Mouse (Mus musculus) midbrain, embryonic 14.5 days (tissue): Measurements from ENCODE around the gene Synj1. TPM values are rescaled to one million over a fixed set of nuclear protein-coding genes. Genes with fewer than 3 reads are reported as not detected.

Experiments
- ATAC-seq: fragments of 200-750 bp; cut with Nextera tagmentation; 2 replicates; pipeline ENCODE4 v1.8.0; 2017; ENCODE audit warnings: moderate number of reproducible peaks, moderate library complexity; ENCODE audit not compliant: low FRiP score, low TSS enrichment
- DNase-seq: peaks from one replicate; pipeline ENCODE4 v3.0.0-alpha.2; 2015
- H3K27ac ChIP-seq: fragments of 300-500 bp; sonication (generic); replicated peaks from 2 replicates; pipeline ENCODE4 v1.5.1; 2014; ENCODE audit warnings: mild to moderate bottlenecking, low read depth, low read length, moderate library complexity
- H3K27me3 ChIP-seq: fragments of 300-500 bp; sonication (generic); 2 replicates; pipeline ENCODE4 v1.6.1; 2014; ENCODE audit warnings: low read length, control low read depth, mixed read lengths; ENCODE audit not compliant: control insufficient read depth, insufficient read depth
- H3K36me3 ChIP-seq: fragments of 300-500 bp; sonication (generic); 2 replicates; pipeline ENCODE4 v1.6.1; 2014; ENCODE audit warnings: low read length, control low read depth; ENCODE audit not compliant: control insufficient read depth, insufficient read depth
- H3K4me1 ChIP-seq: fragments of 300-500 bp; sonication (generic); 2 replicates; pipeline ENCODE4 v1.6.1; 2014; ENCODE audit warnings: mild to moderate bottlenecking, antibody characterized with exemption, low read length, control low read depth; ENCODE audit not compliant: control insufficient read depth, insufficient read depth
- H3K4me2 ChIP-seq: fragments of 300-500 bp; sonication (generic); 2 replicates; pipeline ENCODE4 v1.6.1; 2014; ENCODE audit warnings: mild to moderate bottlenecking, low read length, moderate library complexity
- H3K4me3 ChIP-seq: fragments of 300-500 bp; sonication (generic); replicated peaks from 2 replicates; pipeline ENCODE4 v1.5.1; 2014; ENCODE audit warnings: low read depth, low read length
- H3K9ac ChIP-seq: fragments of 300-500 bp; sonication (generic); replicated peaks from 2 replicates; pipeline ENCODE4 v1.6.1; 2014; ENCODE audit warnings: mild to moderate bottlenecking, low read length, moderate library complexity
- H3K9me3 ChIP-seq: fragments of 300-500 bp; sonication (generic); 2 replicates; pipeline ENCODE4 v1.6.1; 2016; ENCODE audit warnings: low read length, control low read depth, mixed read lengths; ENCODE audit not compliant: control insufficient read depth
- WGBS: fragments of 180-500 bp; shearing (Covaris S2); extraction: QIAGEN DNeasy Blood & Tissue Kit; methylation state at CpG from one replicate; pipeline ENCODE4 v1.1.7; 2014; 5-methylcytosine and 5-hydroxymethylcytosine counted together
- polyA plus RNA-seq: library from polyadenylated mRNA; unstranded; fragments of >200 nt; fragmentation: Nextera tagmentation; extraction: Ambion mirVana; gene quantifications from 2 replicates; pipeline ENCODE4 v1.2.1, GENCODE M21; 2014

Synj1 gene
- polyA plus RNA-seq, 1 experiment from 2014 or later, result 68.6 TPM

- H3K36me3 ChIP-seq, result peaks cover 8% of the 10 kb centered on the region; the same call in 1 of the 2 replicates
- no peaks in the 10 kb centered on the region for H3K27me3 ChIP-seq
- H3K9ac ChIP-seq, result no peak overlapping the region
- DNase-seq, result no peak
- ATAC-seq, result no peak
- no peaks in the 10 kb centered on the region for H3K4me1 ChIP-seq
- H3K27ac ChIP-seq, result no peak overlapping the region
- H3K9me3 ChIP-seq, result no peaks in the 10 kb centered on the region
- H3K4me2 ChIP-seq, result no peak overlapping the region
- H3K4me3 ChIP-seq, result no peak overlapping the region
- 54% methylated on average over 10 of the region's 10 CpGs for WGBS
These were observed 89.5 kb downstream of the Synj1 start for GRCm38 (mm10) chr16:90921471-90922159.

GRCm38 (mm10) chr16:90917156-90917555, 94.0 kb downstream of the Synj1 start:
- no peak for ATAC-seq
- 74% methylated on average over 8 of the region's 8 CpGs for WGBS

GRCm38 (mm10) chr16:90916040-90916481, 95.0 kb downstream of the Synj1 start:
- Histone ChIP-seq H3K9me3 (no peaks in the 10 kb centered on the region), H3K4me3 (no peak overlapping the region), H3K27ac (no peak overlapping the region), H3K4me2 (no peak overlapping the region), H3K27me3 (no peaks in the 10 kb centered on the region), H3K36me3 (no peaks in the 10 kb centered on the region), H3K4me1 (no peaks in the 10 kb centered on the region), H3K9ac (no peak overlapping the region)
- ATAC-seq, result no peak
- no peak for DNase-seq
- 32% methylated on average over 12 of the region's 12 CpGs for WGBS

More at GRCm38 (mm10) chr16:90917156-90917555, 94.0 kb downstream of the Synj1 start:
- Histone ChIP-seq H3K4me2 (no peak overlapping the region), H3K9ac (no peak overlapping the region), H3K27ac (no peak overlapping the region), H3K4me1 (no peaks in the 10 kb centered on the region), H3K4me3 (no peak overlapping the region), H3K9me3 (no peaks in the 10 kb centered on the region), H3K27me3 (no peaks in the 10 kb centered on the region), H3K36me3 (no peaks in the 10 kb centered on the region)
- DNase-seq, result no peak

- DNase-seq, result no peak
- Histone ChIP-seq H3K36me3 (no peaks in the 10 kb centered on the region), H3K27me3 (no peaks in the 10 kb centered on the region), H3K27ac (no peak overlapping the region), H3K4me2 (no peak overlapping the region), H3K4me1 (no peaks in the 10 kb centered on the region), H3K9me3 (no peaks in the 10 kb centered on the region), H3K4me3 (no peak overlapping the region), H3K9ac (no peak overlapping the region)
- 91% methylated on average over 13 of the region's 13 CpGs for WGBS
- ATAC-seq, result no peak
These were observed 99.3 kb downstream of the Synj1 start for GRCm38 (mm10) chr16:90911766-90912165.

- ATAC-seq (no peak), DNase-seq (no peak)
- Histone ChIP-seq H3K27ac (no peak overlapping the region), H3K4me1 (no peaks in the 10 kb centered on the region), H3K9ac (no peak overlapping the region), H3K27me3 (no peaks in the 10 kb centered on the region), H3K36me3 (no peaks in the 10 kb centered on the region), H3K4me3 (no peak overlapping the region), H3K4me2 (no peak overlapping the region), H3K9me3 (no peaks in the 10 kb centered on the region)
- 81% methylated on average over 17 of the region's 17 CpGs for WGBS
These were observed 100.1 kb downstream of the Synj1 start for GRCm38 (mm10) chr16:90910855-90911533.

GRCm38 (mm10) chr16:90907250-90907649, 103.9 kb downstream of the Synj1 start:
- no peak overlapping the region for H3K27ac ChIP-seq
- WGBS, result 67% methylated on average over 7 of the region's 7 CpGs
- no peak overlapping the region for H3K4me2 ChIP-seq
- no peaks in the 10 kb centered on the region for H3K9me3 ChIP-seq
- H3K9ac ChIP-seq, result no peak overlapping the region
- DNase-seq (no peak), ATAC-seq (no peak)
- H3K36me3 ChIP-seq, result no peaks in the 10 kb centered on the region
- no peaks in the 10 kb centered on the region for H3K4me1 ChIP-seq
- H3K4me3 ChIP-seq, result no peak overlapping the region
- no peaks in the 10 kb centered on the region for H3K27me3 ChIP-seq

GRCm38 (mm10) chr16:90903300-90903699, 107.8 kb downstream of the Synj1 start:
- 32% methylated on average over 5 of the region's 5 CpGs for WGBS

GRCm38 (mm10) chr16:90901364-90901763, 109.7 kb downstream of the Synj1 start:
- WGBS, result 78% methylated on average over 4 of the region's 4 CpGs
- Histone ChIP-seq H3K36me3 (no peaks in the 10 kb centered on the region), H3K4me2 (no peak overlapping the region), H3K4me3 (no peak overlapping the region), H3K9me3 (no peaks in the 10 kb centered on the region), H3K27me3 (no peaks in the 10 kb centered on the region), H3K4me1 (no peaks in the 10 kb centered on the region), H3K9ac (no peak overlapping the region), H3K27ac (no peak overlapping the region)
- DNase-seq (no peak), ATAC-seq (no peak)

More at GRCm38 (mm10) chr16:90903300-90903699, 107.8 kb downstream of the Synj1 start:
- no peak overlapping the region for H3K4me3 ChIP-seq
- no peak overlapping the region for H3K27ac ChIP-seq
- no peaks in the 10 kb centered on the region for H3K36me3 ChIP-seq
- no peaks in the 10 kb centered on the region for H3K27me3 ChIP-seq
- no peaks in the 10 kb centered on the region for H3K4me1 ChIP-seq
- ATAC-seq (no peak), DNase-seq (no peak)
- no peak overlapping the region for H3K9ac ChIP-seq
- H3K9me3 ChIP-seq, result no peaks in the 10 kb centered on the region
- no peak overlapping the region for H3K4me2 ChIP-seq

GRCm38 (mm10) chr16:90899498-90899897, 111.6 kb downstream of the Synj1 start:
- H3K9ac ChIP-seq, result no peak overlapping the region
- WGBS, result 48% methylated on average over 12 of the region's 12 CpGs
- H3K4me3 ChIP-seq, result no peak overlapping the region
- H3K27ac ChIP-seq, result no peak overlapping the region
- H3K27me3 ChIP-seq, result no peaks in the 10 kb centered on the region
- no peaks in the 10 kb centered on the region for H3K9me3 ChIP-seq
- no peak for ATAC-seq
- H3K4me1 ChIP-seq, result no peaks in the 10 kb centered on the region
- H3K36me3 ChIP-seq, result no peaks in the 10 kb centered on the region
- DNase-seq, result no peak
- no peak overlapping the region for H3K4me2 ChIP-seq
